Mouse (Mus musculus) heart, postnatal 0 days (tissue): ENCODE results near the gene Abca13. TPM values are rescaled to one million over a fixed set of nuclear protein-coding genes. Genes with fewer than 3 reads are reported as not detected.
A peak's percentile ranks its signal among the peaks of the same experiment; 100 is the strongest.
"Not testable (repeated sequence)": the region's sequence is repeated elsewhere in the genome, so short reads cannot be mapped to it uniquely, and the experiment has no call there.

ENCODE experiments used
- ATAC-seq: fragments of 200-750 bp; cut with Nextera tagmentation; 2 replicates; pipeline ENCODE4 v1.8.0; 2017; ENCODE audit warnings: low read depth, moderate number of reproducible peaks, moderate library complexity; ENCODE audit not compliant: insufficient read depth
- DNase-seq: peaks from one replicate; pipeline ENCODE4 v3.0.0-alpha.2; 2016; ENCODE audit warnings: low spot score
- H3K27ac ChIP-seq: fragments of 300-500 bp; sonication (generic); 2 replicates; pipeline ENCODE4 v1.5.1; 2014; ENCODE audit warnings: low read depth, mild to moderate bottlenecking
- H3K27me3 ChIP-seq: fragments of 300-500 bp; sonication (generic); 2 replicates; pipeline ENCODE4 v1.6.1; 2014; ENCODE audit warnings: low read length, mixed read lengths; ENCODE audit not compliant: control insufficient read depth, insufficient read depth
- H3K36me3 ChIP-seq: fragments of 300-500 bp; sonication (generic); replicated peaks from 2 replicates; pipeline ENCODE4 v1.6.1; 2014; ENCODE audit warnings: low read length, mixed read lengths; ENCODE audit not compliant: control insufficient read depth, insufficient read depth
- H3K4me1 ChIP-seq: fragments of 300-500 bp; sonication (generic); 2 replicates; pipeline ENCODE4 v1.6.1; 2014; ENCODE audit warnings: antibody characterized with exemption; ENCODE audit not compliant: control insufficient read depth, insufficient read depth
- H3K4me2 ChIP-seq: fragments of 300-500 bp; sonication (generic); 2 replicates; pipeline ENCODE4 v1.6.1; 2014; ENCODE audit warnings: low read depth, mild to moderate bottlenecking, low read length, moderate library complexity
- H3K4me3 ChIP-seq: fragments of 300-500 bp; sonication (generic); 2 replicates; pipeline ENCODE4 v1.5.1; 2014; ENCODE audit warnings: low read depth, low read length
- H3K9ac ChIP-seq: fragments of 300-500 bp; sonication (generic); replicated peaks from 2 replicates; pipeline ENCODE4 v1.6.1; 2014; ENCODE audit warnings: low read depth, low read length, mixed read lengths
- H3K9me3 ChIP-seq: fragments of 300-500 bp; sonication (generic); replicated peaks from 2 replicates; pipeline ENCODE4 v1.6.1; 2016; ENCODE audit warnings: low read length; ENCODE audit not compliant: control insufficient read depth
- CTCF ChIP-seq: IDR thresholded peaks from 2 replicates; pipeline ENCODE4 v1.5.1; 2016; ENCODE audit warnings: antibody characterized with exemption, control low read depth, low read depth
- EP300 ChIP-seq: IDR thresholded peaks from 2 replicates; pipeline ENCODE4 v1.6.1; 2016; ENCODE audit warnings: antibody characterized with exemption, low read depth
- WGBS: fragments of 180-500 bp; shearing (Covaris S2); extraction: QIAGEN DNeasy Blood & Tissue Kit; methylation state at CpG from one replicate; pipeline ENCODE4 v1.1.7; 2014; 5-methylcytosine and 5-hydroxymethylcytosine counted together
- polyA plus RNA-seq: library from polyadenylated mRNA; unstranded; fragments of >200 nt; fragmentation: Nextera tagmentation; extraction: Ambion mirVana; gene quantifications from 2 replicates; pipeline ENCODE4 v1.2.1, GENCODE M21; 2015
- total RNA-seq: library from RNA; depleted of rRNA; stranded (reverse); fragments of >200 nt; gene quantifications from 2 replicates; pipeline ENCODE4 v1.2.3, GENCODE M21; 2014; ENCODE audit warnings: low replicate concordance

Gene Abca13
- total and polyA plus RNA-seq, 2 experiments from 2014 or later = under 0.01 to 0.04 TPM

GRCm38 (mm10) chr11:9472400-9472799, 280.7 kb downstream of the Abca13 start:
- no peaks in the 10 kb centered on the region for H3K27me3 ChIP-seq
- H3K9me3 ChIP-seq = no peaks in the 10 kb centered on the region
- H3K9ac ChIP-seq = no peak overlapping the region
- H3K4me2 ChIP-seq = no peak overlapping the region
- no peak overlapping the region for H3K27ac ChIP-seq
- no peak overlapping the region for H3K4me3 ChIP-seq
- 63% methylated on average over 1 of the region's 1 CpGs for WGBS
- no peak for ATAC-seq
- TF ChIP-seq EP300 = no peak
- TF ChIP-seq CTCF = no peak
- no peaks in the 10 kb centered on the region for H3K4me1 ChIP-seq
- no peaks in the 10 kb centered on the region for H3K36me3 ChIP-seq
- no peak for DNase-seq

GRCm38 (mm10) chr11:9481511-9481910, 289.8 kb downstream of the Abca13 start:
- Histone ChIP-seq H3K9ac (no peak overlapping the region), H3K4me3 (no peak overlapping the region), H3K27ac (no peak overlapping the region), H3K4me2 (no peak overlapping the region), H3K4me1 (no peaks in the 10 kb centered on the region), H3K9me3 (no peaks in the 10 kb centered on the region), H3K27me3 (no peaks in the 10 kb centered on the region), H3K36me3 (no peaks in the 10 kb centered on the region)
- ATAC-seq (no peak), DNase-seq (peak; percentile 48)
- TF ChIP-seq CTCF = peak; percentile 71
- no peak for TF ChIP-seq EP300
- 19% methylated on average over 6 of the region's 6 CpGs for WGBS

- no peak for ATAC-seq
- 52% methylated on average over 5 of the region's 5 CpGs for WGBS
- TF ChIP-seq EP300 (no peak), CTCF (no peak)
These were observed 308.8 kb downstream of the Abca13 start for GRCm38 (mm10) chr11:9500326-9501142.

GRCm38 (mm10) chr11:9514966-9515365, 323.2 kb downstream of the Abca13 start:
- not testable (repeated sequence) for DNase-seq, ATAC-seq, H3K4me1 ChIP-seq, H3K36me3 ChIP-seq, H3K9me3 ChIP-seq, H3K4me2 ChIP-seq, H3K9ac ChIP-seq, H3K27ac ChIP-seq, H3K27me3 ChIP-seq, H3K4me3 ChIP-seq
- 68% methylated on average over 2 of the region's 2 CpGs for WGBS

More at GRCm38 (mm10) chr11:9500326-9501142, 308.8 kb downstream of the Abca13 start:
- Histone ChIP-seq H3K4me3 (no peak overlapping the region), H3K9me3 (no peaks in the 10 kb centered on the region), H3K9ac (no peak overlapping the region), H3K4me1 (no peaks in the 10 kb centered on the region), H3K4me2 (no peak overlapping the region), H3K27me3 (no peaks in the 10 kb centered on the region), H3K27ac (no peak overlapping the region), H3K36me3 (no peaks in the 10 kb centered on the region)
- no peak for DNase-seq

GRCm38 (mm10) chr11:9528556-9528955, 336.8 kb downstream of the Abca13 start:
- ATAC-seq (no peak), DNase-seq (no peak)
- no peak overlapping the region for H3K4me3 ChIP-seq
- no peaks in the 10 kb centered on the region for H3K9me3 ChIP-seq
- WGBS = 68% methylated on average over 3 of the region's 3 CpGs
- no peaks in the 10 kb centered on the region for H3K27me3 ChIP-seq
- TF ChIP-seq EP300 (no peak), CTCF (no peak)
- no peak overlapping the region for H3K27ac ChIP-seq
- H3K9ac ChIP-seq = no peak overlapping the region
- no peak overlapping the region for H3K4me2 ChIP-seq
- H3K36me3 ChIP-seq = no peaks in the 10 kb centered on the region
- H3K4me1 ChIP-seq = no peaks in the 10 kb centered on the region

- no peaks in the 10 kb centered on the region for H3K9me3 ChIP-seq
- no peaks in the 10 kb centered on the region for H3K36me3 ChIP-seq
- TF ChIP-seq CTCF = no peak
- TF ChIP-seq EP300 = no peak
- H3K4me2 ChIP-seq = no peak overlapping the region
- H3K4me3 ChIP-seq = no peak overlapping the region
- DNase-seq = no peak
- H3K27ac ChIP-seq = no peak overlapping the region
- H3K4me1 ChIP-seq = no peaks in the 10 kb centered on the region
- no peak for ATAC-seq
- H3K27me3 ChIP-seq = no peaks in the 10 kb centered on the region
- H3K9ac ChIP-seq = no peak overlapping the region
- WGBS = 79% methylated on average over 8 of the region's 8 CpGs
These were observed 340.0 kb downstream of the Abca13 start for GRCm38 (mm10) chr11:9531715-9532114.
